Mouse (Mus musculus): ENCODE results near the gene Cux1. TPM values are rescaled to one million over a fixed set of nuclear protein-coding genes. Genes with fewer than 3 reads are reported as not detected.

Gene Cux1
- polyA plus RNA-seq, 1 experiment = 37.1 TPM

DNA sequence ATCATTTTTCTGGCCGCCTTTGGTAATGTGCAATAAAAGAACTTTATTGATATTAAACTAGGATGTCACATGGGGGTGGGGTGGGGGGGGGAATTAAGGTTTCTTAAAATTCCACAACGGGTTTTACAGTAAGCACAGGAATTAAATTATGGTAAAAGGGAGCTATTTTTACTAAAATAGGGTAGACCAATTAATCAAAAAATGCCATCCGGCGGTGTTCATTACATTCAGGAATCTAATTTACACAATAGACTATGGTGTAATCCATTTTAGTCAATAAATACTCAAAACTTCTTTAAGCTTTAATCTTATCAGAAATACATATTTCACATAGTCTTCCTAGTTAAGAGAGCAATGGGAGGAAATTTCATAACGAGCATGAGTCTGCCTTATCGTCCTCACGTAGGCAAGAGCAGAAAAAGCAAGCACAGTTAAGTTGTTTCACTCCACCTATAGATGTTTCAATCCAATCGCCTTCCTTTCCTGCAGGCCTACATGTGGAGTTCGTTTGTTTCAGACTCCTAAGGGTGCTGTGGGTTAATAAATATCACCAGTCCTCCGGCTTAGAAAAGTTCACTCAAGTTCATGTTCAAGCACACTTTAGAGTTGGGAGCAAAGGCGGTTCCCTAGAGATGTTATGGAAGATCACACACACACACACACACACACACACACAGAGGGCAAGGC, 2.5 kb downstream of the Cux1 start:
- H3K4me3 ChIP-seq (replicated peaks; ENCODE audit: control insufficient read depth, low read depth, low read length) = peak overlapping the region; percentile 89
- 11% methylated on average over 11 of the region's 11 CpGs for WGBS
- H3K4me1 ChIP-seq (ENCODE audit: control insufficient read depth, insufficient read depth, low read length) = peaks cover 1% of the 10 kb centered on the region; the same call in 1 of the 2 replicates
- TF ChIP-seq POLR2A (IDR thresholded peaks at IDR 0.05; ENCODE audit: borderline replicate concordance, control insufficient read depth, low read depth, low read length) = no peak
- no peak for TF ChIP-seq CTCF (IDR thresholded peaks at IDR 0.05; ENCODE audit: control insufficient read depth, insufficient read depth, low read length)
- H3K27ac ChIP-seq (ENCODE audit: control insufficient read depth, insufficient read depth, low read depth, low read length, poor library complexity) = peak overlapping the region; percentile 95

- TF ChIP-seq POLR2A (IDR thresholded peaks at IDR 0.05; ENCODE audit: borderline replicate concordance, control insufficient read depth, low read depth, low read length) (no peak), CTCF (IDR thresholded peaks at IDR 0.05; ENCODE audit: control insufficient read depth, insufficient read depth, low read length) (no peak)
- peaks cover 1% of the 10 kb centered on the region; the same call in 1 of the 2 replicates for H3K4me1 ChIP-seq (ENCODE audit: control insufficient read depth, insufficient read depth, low read length)
These were observed 3.3 kb downstream of the Cux1 start for GRCm38 (mm10) chr5:136563996-136564395.

GRCm38 (mm10) chr5:136563104-136563503, 4.2 kb downstream of the Cux1 start:
- WGBS = 41% methylated on average over 4 of the region's 4 CpGs
- TF ChIP-seq POLR2A (IDR thresholded peaks at IDR 0.05; ENCODE audit: borderline replicate concordance, control insufficient read depth, low read depth, low read length) (no peak), CTCF (IDR thresholded peaks at IDR 0.05; ENCODE audit: control insufficient read depth, insufficient read depth, low read length) (no peak)
- H3K27ac ChIP-seq (ENCODE audit: control insufficient read depth, insufficient read depth, low read depth, low read length, poor library complexity) = no peak overlapping the region
- peaks cover 1% of the 10 kb centered on the region; the same call in 1 of the 2 replicates for H3K4me1 ChIP-seq (ENCODE audit: control insufficient read depth, insufficient read depth, low read length)
- no peak overlapping the region for H3K4me3 ChIP-seq (replicated peaks; ENCODE audit: control insufficient read depth, low read depth, low read length)

More at GRCm38 (mm10) chr5:136563996-136564395, 3.3 kb downstream of the Cux1 start:
- H3K27ac ChIP-seq (ENCODE audit: control insufficient read depth, insufficient read depth, low read depth, low read length, poor library complexity) = no peak overlapping the region
- WGBS = 41% methylated on average over 3 of the region's 3 CpGs
- no peak overlapping the region for H3K4me3 ChIP-seq (replicated peaks; ENCODE audit: control insufficient read depth, low read depth, low read length)

GRCm38 (mm10) chr5:136562212-136562611, 5.1 kb downstream of the Cux1 start:
- Histone ChIP-seq H3K4me3 (replicated peaks; ENCODE audit: control insufficient read depth, low read depth, low read length) (no peak overlapping the region), H3K4me1 (ENCODE audit: control insufficient read depth, insufficient read depth, low read length) (peaks cover 3% of the 10 kb centered on the region; the same call in 1 of the 2 replicates), H3K27ac (ENCODE audit: control insufficient read depth, insufficient read depth, low read depth, low read length, poor library complexity) (no peak overlapping the region)
- no peak for TF ChIP-seq POLR2A (IDR thresholded peaks at IDR 0.05; ENCODE audit: borderline replicate concordance, control insufficient read depth, low read depth, low read length)
- no peak for TF ChIP-seq CTCF (IDR thresholded peaks at IDR 0.05; ENCODE audit: control insufficient read depth, insufficient read depth, low read length)
- WGBS = 67% methylated on average over 1 of the region's 1 CpGs

- WGBS = 66% methylated on average over 1 of the region's 1 CpGs
- no peak overlapping the region for H3K4me3 ChIP-seq (replicated peaks; ENCODE audit: control insufficient read depth, low read depth, low read length)
- no peak overlapping the region for H3K27ac ChIP-seq (ENCODE audit: control insufficient read depth, insufficient read depth, low read depth, low read length, poor library complexity)
- TF ChIP-seq POLR2A (IDR thresholded peaks at IDR 0.05; ENCODE audit: borderline replicate concordance, control insufficient read depth, low read depth, low read length) = no peak
- TF ChIP-seq CTCF (IDR thresholded peaks at IDR 0.05; ENCODE audit: control insufficient read depth, insufficient read depth, low read length) = no peak
- H3K4me1 ChIP-seq (ENCODE audit: control insufficient read depth, insufficient read depth, low read length) = peaks cover 3% of the 10 kb centered on the region; the same call in 1 of the 2 replicates
These were observed 5.6 kb downstream of the Cux1 start for GRCm38 (mm10) chr5:136561641-136562040.

- 23% methylated on average over 7 of the region's 7 CpGs for WGBS
- Histone ChIP-seq H3K4me1 (ENCODE audit: control insufficient read depth, insufficient read depth, low read length) (peaks cover 3% of the 10 kb centered on the region; the same call in 1 of the 2 replicates), H3K27ac (ENCODE audit: control insufficient read depth, insufficient read depth, low read depth, low read length, poor library complexity) (no peak overlapping the region), H3K4me3 (replicated peaks; ENCODE audit: control insufficient read depth, low read depth, low read length) (no peak overlapping the region)
- no peak for TF ChIP-seq POLR2A (IDR thresholded peaks at IDR 0.05; ENCODE audit: borderline replicate concordance, control insufficient read depth, low read depth, low read length)
These were observed 6.6 kb downstream of the Cux1 start for GRCm38 (mm10) chr5:136560656-136561055.

- Histone ChIP-seq H3K4me1 (ENCODE audit: control insufficient read depth, insufficient read depth, low read length) (peaks cover 2% of the 10 kb centered on the region; the same call in 1 of the 2 replicates), H3K27ac (ENCODE audit: control insufficient read depth, insufficient read depth, low read depth, low read length, poor library complexity) (no peak overlapping the region), H3K4me3 (replicated peaks; ENCODE audit: control insufficient read depth, low read depth, low read length) (no peak overlapping the region)
- 27% methylated on average over 4 of the region's 4 CpGs for WGBS
- TF ChIP-seq POLR2A (IDR thresholded peaks at IDR 0.05; ENCODE audit: borderline replicate concordance, control insufficient read depth, low read depth, low read length) = no peak
These were observed 9.8 kb downstream of the Cux1 start for GRCm38 (mm10) chr5:136557446-136557845.

- no peak for TF ChIP-seq POLR2A (IDR thresholded peaks at IDR 0.05; ENCODE audit: borderline replicate concordance, control insufficient read depth, low read depth, low read length)
- TF ChIP-seq CTCF (IDR thresholded peaks at IDR 0.05; ENCODE audit: control insufficient read depth, insufficient read depth, low read length) = no peak
- WGBS = 72% methylated on average over 14 of the region's 14 CpGs
- no peak overlapping the region for H3K4me3 ChIP-seq (replicated peaks; ENCODE audit: control insufficient read depth, low read depth, low read length)
- H3K27ac ChIP-seq (ENCODE audit: control insufficient read depth, insufficient read depth, low read depth, low read length, poor library complexity) = no peak overlapping the region
- peaks cover 2% of the 10 kb centered on the region; the same call in 1 of the 2 replicates for H3K4me1 ChIP-seq (ENCODE audit: control insufficient read depth, insufficient read depth, low read length)
These were observed 10.7 kb downstream of the Cux1 start for GRCm38 (mm10) chr5:136556328-136557262.
